Mouse (Mus musculus) adrenal gland, adult 18-20 months (tissue): ENCODE measurements around the gene Ppp1r27. TPM values are rescaled to one million over a fixed set of nuclear protein-coding genes. Genes with fewer than 3 reads are reported as not detected.

Experiments
- DNase-seq, 2 experiments: peaks; one replicate each; pipeline ENCODE4 v3.0.0; 2021 to 2022; ENCODE audit warnings: low spot score in 2 of 2
- total RNA-seq, 2 experiments: library from RNA; stranded (reverse); gene quantifications; 1 replicate in 1 of 2; 2 replicates in 1 of 2; pipeline ENCODE4 v1.2.3; 2021

The Ppp1r27 gene
- total RNA-seq, 2 experiments from 2014 or later = 0.42 to 1.1 TPM

- DNase-seq = no peak
Measured at GRCm38 (mm10) chr11:120548786-120549167, 2.2 kb downstream of the Ppp1r27 start.

- DNase-seq = no peak
Measured at GRCm38 (mm10) chr11:120548214-120548613, 2.7 kb downstream of the Ppp1r27 start.

- no peak for DNase-seq
Measured at GRCm38 (mm10) chr11:120547469-120547868, 3.5 kb downstream of the Ppp1r27 start.

- no peak for DNase-seq
Measured at GRCm38 (mm10) chr11:120545964-120546363, 5.0 kb downstream of the Ppp1r27 start.

GRCm38 (mm10) chr11:120542376-120542775 lies 8.6 kb downstream of the Ppp1r27 start:
- no peak for DNase-seq

GRCm38 (mm10) chr11:120541907-120542306 lies 9.0 kb downstream of the Ppp1r27 start:
- DNase-seq = no peak

- DNase-seq = no peak
Measured at GRCm38 (mm10) chr11:120539285-120540014, 11.5 kb downstream of the Ppp1r27 start.

- no peak for DNase-seq
Measured at GRCm38 (mm10) chr11:120538955-120539284, 12.0 kb downstream of the Ppp1r27 start.

- no peak for DNase-seq
Measured at GRCm38 (mm10) chr11:120538485-120538884, 12.4 kb downstream of the Ppp1r27 start.

GRCm38 (mm10) chr11:120535804-120536203 lies 15.1 kb downstream of the Ppp1r27 start:
- DNase-seq = no peak

GRCm38 (mm10) chr11:120535145-120535544 lies 15.8 kb downstream of the Ppp1r27 start:
- no peak for DNase-seq

GRCm38 (mm10) chr11:120534093-120534492 lies 16.8 kb downstream of the Ppp1r27 start:
- DNase-seq = no peak

- no peak for DNase-seq
Measured at GRCm38 (mm10) chr11:120531646-120532045, 19.3 kb downstream of the Ppp1r27 start.

- DNase-seq = no peak
Measured at GRCm38 (mm10) chr11:120530085-120530964, 20.6 kb downstream of the Ppp1r27 start, which contains the start of gene Gcgr. Gene Gcgr (plus strand): TSS chr11:120530699.

GRCm38 (mm10) chr11:120528903-120529302 lies 22.0 kb downstream of the Ppp1r27 start:
- no peak for DNase-seq

- DNase-seq = no peak
Measured at GRCm38 (mm10) chr11:120527690-120528354, 23.1 kb downstream of the Ppp1r27 start.

GRCm38 (mm10) chr11:120525959-120526358 lies 25.0 kb downstream of the Ppp1r27 start:
- no peak for DNase-seq

- DNase-seq = no peak
Measured at GRCm38 (mm10) chr11:120522581-120522980, 28.4 kb downstream of the Ppp1r27 start.

- no peak for DNase-seq
Measured at GRCm38 (mm10) chr11:120520967-120521540, 29.9 kb downstream of the Ppp1r27 start.

- no peak for DNase-seq
Measured at GRCm38 (mm10) chr11:120520498-120520897, 30.4 kb downstream of the Ppp1r27 start.

- DNase-seq = no peak
Measured at GRCm38 (mm10) chr11:120519738-120520137, 31.2 kb downstream of the Ppp1r27 start.
